In the genomic region with DNA sequence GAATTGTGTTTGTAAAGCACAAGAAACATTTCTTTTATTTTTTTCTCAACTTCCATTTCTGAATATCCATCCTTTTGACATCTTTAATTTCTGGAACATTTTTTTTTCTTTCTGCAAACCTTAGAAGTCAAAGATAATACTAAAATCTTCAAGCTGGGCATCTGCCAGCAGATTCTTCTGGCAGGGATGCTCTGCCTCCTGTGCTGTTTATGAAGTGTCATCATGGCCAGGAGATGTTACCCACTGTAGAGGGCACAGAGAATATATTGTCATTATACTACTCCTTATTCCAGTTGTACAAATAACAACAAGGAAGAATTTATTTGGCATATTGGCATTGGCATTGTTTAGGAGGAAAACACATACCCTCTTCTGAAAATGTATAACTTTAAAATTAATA, we compare ENCODE assay signal across 12 mouse cellular contexts.
"Had no signal": no experiment of that assay in that cellular context is flagged by ENCODE, and none has a peak within 500 bp of the region (broad histone marks: within the 10 kb centered on the region; RNA-seq: fewer than 3 reads in every experiment).

No protein-coding gene starts in this region.

- H3K4me3 ChIP-seq: limb, embryonic 13.5 days; midbrain, embryonic 13.5 days; myocyte; neural tube, embryonic 15.5 days had no signal

- H3K9ac ChIP-seq: limb, embryonic 13.5 days; liver, embryonic 14.5 days; midbrain, embryonic 13.5 days; neural tube, embryonic 15.5 days had no signal

- H3K9me3 ChIP-seq: limb, embryonic 13.5 days; midbrain, embryonic 13.5 days; neural tube, embryonic 15.5 days had no signal

- H3K4me2 ChIP-seq: midbrain, embryonic 13.5 days; neural tube, embryonic 15.5 days had no signal

- H3K36me3 ChIP-seq: limb, embryonic 13.5 days; midbrain, embryonic 13.5 days; neural tube, embryonic 15.5 days had no signal

- H3K27ac ChIP-seq: limb, embryonic 13.5 days; liver, embryonic 14.5 days; midbrain, embryonic 13.5 days; neural tube, embryonic 15.5 days; stomach, postnatal 0 days had no signal

- DNase-seq: layer of hippocampus, adult 9-11 months; layer of hippocampus, postnatal 36 days; right cerebral cortex, adult 18-20 months; right cerebral cortex, postnatal 25 days; thymus, postnatal 14 days had no signal

- H3K27me3 ChIP-seq: midbrain, embryonic 13.5 days; neural tube, embryonic 15.5 days had no signal

- ATAC-seq: lung, postnatal 0 days; midbrain, embryonic 13.5 days had no signal
